Mouse (Mus musculus) lung, postnatal 0 days (tissue): ENCODE measurements around the gene Marc1.

Experiments
- CTCF ChIP-seq: IDR thresholded peaks from 2 replicates; pipeline ENCODE4 v1.5.1; 2016; ENCODE audit warnings: antibody characterized with exemption, mild to moderate bottlenecking
- EP300 ChIP-seq: IDR thresholded peaks from 2 replicates; pipeline ENCODE4 v1.6.1; 2016; ENCODE audit warnings: antibody characterized with exemption, mild to moderate bottlenecking, control low read depth

- TF ChIP-seq CTCF (no peak), EP300 (peak; percentile 89)
These were observed 60.9 kb downstream of the Marc1 start for GRCm38 (mm10) chr1:184750114-184750664.
